Mouse (Mus musculus) CH12.LX (cell line): ENCODE results near the gene Hist1h3a. TPM values are rescaled to one million over a fixed set of nuclear protein-coding genes. Genes with fewer than 3 reads are reported as not detected.

Experiments used
- DNase-seq: peaks from one replicate; pipeline ENCODE4 v3.0.0-alpha.2; 2013; ENCODE audit errors: extremely low read depth
- H3K27ac ChIP-seq: 2 replicates; pipeline ENCODE4 v1.5.1; 2012; ENCODE audit warnings: low read depth, mild to moderate bottlenecking, control low read depth, moderate library complexity; ENCODE audit not compliant: insufficient read depth
- H3K27me3 ChIP-seq: replicated peaks from 2 replicates; pipeline ENCODE3; 2012; ENCODE audit warnings: inconsistent platforms
- H3K36me3 ChIP-seq, 2 experiments: replicated peaks in 1 of 2; 2 replicates each; pipeline versions ENCODE3 to v1.6.1; 2012; ENCODE audit warnings: inconsistent platforms in 1 of 2, low read length in 1 of 2, mild to moderate bottlenecking in 1 of 2, mixed read lengths in 1 of 2, moderate library complexity in 1 of 2; ENCODE audit not compliant: control insufficient read depth in 1 of 2, insufficient read depth in 1 of 2
- H3K4me1 ChIP-seq, 2 experiments: 2 replicates each; pipeline ENCODE4 v1.6.1; 2012; ENCODE audit warnings: inconsistent platforms in 1 of 2, moderate library complexity in 1 of 2; ENCODE audit not compliant: insufficient read depth in 2 of 2, control insufficient read depth in 1 of 2
- H3K4me2 ChIP-seq: 2 replicates; pipeline ENCODE4 v1.6.1; 2012; ENCODE audit warnings: low read depth, mild to moderate bottlenecking, control low read depth; ENCODE audit not compliant: poor library complexity, insufficient read depth, severe bottlenecking
- H3K4me3 ChIP-seq, 3 experiments: fragments of 150-350 bp in 1 of 3; sonication (generic) in 1 of 3; replicated peaks in 1 of 3; 2 replicates each; pipeline versions ENCODE3 to v1.5.1; 2011 to 2012; ENCODE audit warnings: low read depth in 2 of 3, low read length in 2 of 3, mild to moderate bottlenecking in 2 of 3, moderate library complexity in 2 of 3, control low read depth in 1 of 3, improper control_type of control experiment in 1 of 3, inconsistent platforms in 1 of 3, mixed read lengths in 1 of 3; ENCODE audit not compliant: poor library complexity in 1 of 3
- H3K79me2 ChIP-seq: replicated peaks from 2 replicates; pipeline ENCODE4 v1.6.1; 2012; ENCODE audit warnings: mild to moderate bottlenecking, moderate library complexity; ENCODE audit not compliant: control insufficient read depth, poor library complexity, insufficient read depth, severe bottlenecking; ENCODE audit errors: extremely low read depth
- H3K9ac ChIP-seq: 2 replicates; pipeline ENCODE4 v1.6.1; 2012; ENCODE audit warnings: low read depth, mild to moderate bottlenecking, control low read depth, moderate library complexity; ENCODE audit not compliant: insufficient read depth
- H3K9me3 ChIP-seq: replicated peaks from 2 replicates; pipeline ENCODE3; 2012; ENCODE audit warnings: low read length, inconsistent platforms, mixed read lengths
- BHLHE40 ChIP-seq: IDR thresholded peaks from 2 replicates; pipeline ENCODE4 v1.6.1; 2011; ENCODE audit warnings: mild to moderate bottlenecking, low read depth, low read length, improper control_type of control experiment
- CHD2 ChIP-seq: IDR thresholded peaks from 2 replicates; pipeline ENCODE4 v1.6.1; 2011; ENCODE audit warnings: low read length, improper control_type of control experiment
- CTCF ChIP-seq, 2 experiments: IDR thresholded peaks in 1 of 2; conservative IDR thresholded peaks in 1 of 2; 2 replicates each; pipeline ENCODE4 v1.5.1; 2011 to 2012; ENCODE audit warnings: low read depth in 2 of 2, low read length in 2 of 2, improper control_type of control experiment in 1 of 2, inconsistent platforms in 1 of 2, mild to moderate bottlenecking in 1 of 2, moderate library complexity in 1 of 2
- E2F4 ChIP-seq: IDR thresholded peaks from 2 replicates; pipeline ENCODE4 v1.6.1; 2011; ENCODE audit warnings: low read depth, low read length, improper control_type of control experiment; ENCODE audit not compliant: insufficient replicate concordance
- ELF1 ChIP-seq: IDR thresholded peaks from 2 replicates; pipeline ENCODE4 v1.6.1; 2014; ENCODE audit warnings: low read depth, mild to moderate bottlenecking, inconsistent platforms, low read length, improper control_type of control experiment
- EP300 ChIP-seq: IDR thresholded peaks from 2 replicates; pipeline ENCODE4 v1.6.1; 2011; ENCODE audit warnings: low read length, improper control_type of control experiment
- GABPA ChIP-seq: IDR thresholded peaks from 2 replicates; pipeline ENCODE4 v1.6.1; 2012; ENCODE audit warnings: low read depth, low read length, improper control_type of control experiment, inconsistent platforms; ENCODE audit not compliant: insufficient replicate concordance
- HCFC1 ChIP-seq: IDR thresholded peaks from 2 replicates; pipeline ENCODE4 v1.6.1; 2012; ENCODE audit warnings: low read depth, mild to moderate bottlenecking, inconsistent platforms, low read length, improper control_type of control experiment
- IRF4 ChIP-seq: IDR thresholded peaks from 2 replicates; pipeline ENCODE4 v1.6.1; 2014; ENCODE audit warnings: low read depth, mild to moderate bottlenecking, inconsistent platforms, low read length, improper control_type of control experiment
- MAFK ChIP-seq: IDR thresholded peaks from 2 replicates; pipeline ENCODE4 v1.6.1; 2011; ENCODE audit warnings: low read length, improper control_type of control experiment; ENCODE audit not compliant: insufficient replicate concordance
- MAX ChIP-seq: IDR thresholded peaks from 2 replicates; pipeline ENCODE4 v1.6.1; 2011; ENCODE audit warnings: low read length, improper control_type of control experiment
- MAZ ChIP-seq: IDR thresholded peaks from 2 replicates; pipeline ENCODE4 v1.6.1; 2012; ENCODE audit warnings: low read depth, mild to moderate bottlenecking, inconsistent platforms, low read length, improper control_type of control experiment, moderate library complexity
- MEF2A ChIP-seq: IDR thresholded peaks from 2 replicates; pipeline ENCODE4 v1.6.1; 2014; ENCODE audit warnings: low read depth, mild to moderate bottlenecking, inconsistent platforms, low read length, improper control_type of control experiment, borderline replicate concordance
- MXI1 ChIP-seq: IDR thresholded peaks from 2 replicates; pipeline ENCODE4 v1.6.1; 2011; ENCODE audit warnings: mild to moderate bottlenecking, low read depth, low read length, improper control_type of control experiment
- MYC ChIP-seq: IDR thresholded peaks from 2 replicates; pipeline ENCODE4 v1.6.1; 2011; ENCODE audit warnings: low read depth, mild to moderate bottlenecking, improper control_type of control experiment, low read length
- NELFE ChIP-seq: IDR thresholded peaks from 2 replicates; pipeline ENCODE4 v1.6.1; 2011; ENCODE audit warnings: low read depth, low read length, improper control_type of control experiment
- POLR2A ChIP-seq: IDR thresholded peaks from 2 replicates; pipeline ENCODE4 v1.6.1; 2011; ENCODE audit warnings: low read depth, mild to moderate bottlenecking, improper control_type of control experiment, low read length
- RAD21 ChIP-seq: IDR thresholded peaks from 2 replicates; pipeline ENCODE4 v1.6.1; 2011; ENCODE audit warnings: low read depth, mild to moderate bottlenecking, low read length, improper control_type of control experiment, moderate library complexity
- SIN3A ChIP-seq: IDR thresholded peaks from 2 replicates; pipeline ENCODE4 v1.6.1; 2012; ENCODE audit warnings: low read length, improper control_type of control experiment, inconsistent platforms
- TBP ChIP-seq: conservative IDR thresholded peaks from 2 replicates; pipeline ENCODE4 v1.6.1; 2011; ENCODE audit warnings: low read depth, low read length, improper control_type of control experiment
- TCF12 ChIP-seq: IDR thresholded peaks from 2 replicates; pipeline ENCODE4 v1.6.1; 2014; ENCODE audit warnings: low read depth, mild to moderate bottlenecking, inconsistent platforms, low read length, improper control_type of control experiment
- UBTF ChIP-seq: IDR thresholded peaks from 2 replicates; pipeline ENCODE4 v1.6.1; 2012; ENCODE audit warnings: low read depth, mild to moderate bottlenecking, inconsistent platforms, low read length, improper control_type of control experiment, moderate library complexity
- USF2 ChIP-seq: conservative IDR thresholded peaks from 2 replicates; pipeline ENCODE4 v1.6.1; 2011; ENCODE audit warnings: low read depth, low read length, improper control_type of control experiment
- ZC3H11A ChIP-seq: IDR thresholded peaks from 2 replicates; pipeline ENCODE4 v1.6.1; 2012; ENCODE audit warnings: low read depth, mild to moderate bottlenecking, inconsistent platforms, low read length, improper control_type of control experiment
- ZMIZ1 ChIP-seq: IDR thresholded peaks from 2 replicates; pipeline ENCODE4 v1.6.1; 2012; ENCODE audit warnings: low read depth, mild to moderate bottlenecking, inconsistent platforms, low read length, improper control_type of control experiment
- ZNF384 ChIP-seq: IDR thresholded peaks from 2 replicates; pipeline ENCODE4 v1.6.1; 2012; ENCODE audit warnings: low read depth, low read length, improper control_type of control experiment, inconsistent platforms
- dilution Hi-C: fragments of 300-500 bp; cut with MboI; formaldehyde crosslinking; loops from 2 replicates; pipeline ENCODE4 v1.14.3; 2020; ENCODE audit warnings: low sequenced_read_pairs; ENCODE audit not compliant: extremely low pct_unique_long_range_greater_than_20kb, extremely low pct_ligation_motif_present
- in situ Hi-C: fragments of 300-500 bp; cut with MboI; formaldehyde crosslinking; loops from 3 replicates; pipeline ENCODE4 v1.14.3; 2019; ENCODE audit warnings: low sequenced_read_pairs, low pct_ligation_motif_present, low pct_unique_long_range_greater_than_20kb, mixed read lengths
- polyA plus RNA-seq: library from polyadenylated mRNA; unstranded; fragments of >175 nt; gene quantifications from 2 replicates; pipeline ENCODE4 v1.2.1, GENCODE M21; 2012; ENCODE audit warnings: low read depth; ENCODE audit not compliant: insufficient read length
- total RNA-seq, 2 experiments: library from RNA; depleted of rRNA; stranded (reverse); fragments of 300-350 nt in 1 of 2; fragments of >200 nt in 1 of 2; gene quantifications; 2 replicates each; pipeline ENCODE4 v1.2.3; 2012 to 2014

The Hist1h3a gene
- total and polyA plus RNA-seq, 3 experiments, result 3.2 to 1,392 (median 78.5) TPM

DNA sequence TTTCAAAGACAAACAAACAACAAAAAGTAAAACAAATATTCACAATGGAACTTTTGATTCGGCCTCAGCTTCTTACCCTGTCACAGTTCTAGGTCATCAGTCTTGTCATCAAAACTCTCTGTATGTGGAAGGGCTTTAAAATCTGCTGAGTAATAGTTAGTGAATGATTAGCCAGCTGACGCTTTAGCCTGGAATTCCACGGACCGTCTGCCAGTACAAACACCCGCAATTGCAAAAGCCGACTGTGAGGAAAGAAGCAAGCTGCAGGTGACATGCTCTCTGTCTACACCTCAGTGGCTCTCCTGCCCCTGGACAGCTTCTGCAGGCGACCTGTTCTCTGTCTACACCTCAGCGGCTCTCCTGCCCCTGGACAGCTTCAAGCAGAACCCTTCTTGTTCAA lies 31.7 kb downstream of the Hist1h3a start:
- in situ Hi-C loops (no loop called here), dilution Hi-C loops (no loop called here)
- Histone ChIP-seq H3K27me3 (no peaks in the 10 kb centered on the region), H3K9me3 (no peaks in the 10 kb centered on the region), H3K4me2 (no peak overlapping the region), H3K4me3 (no peak overlapping the region), H3K9ac (no peak overlapping the region), H3K36me3 (no peaks in the 10 kb centered on the region), H3K4me1 (no peaks in the 10 kb centered on the region)
- DNase-seq, result no peak
- TF ChIP-seq CHD2 (no peak), RAD21 (no peak), ELF1 (no peak), MAFK (no peak), MEF2A (no peak), CTCF (conservative IDR thresholded peaks at IDR 0.05 in 1 of 2, IDR thresholded peaks at IDR 0.05 in 1 of 2; ENCODE audit: low read depth in 2 of 2, low read length in 2 of 2) (no peak), IRF4 (no peak), ZC3H11A (no peak), GABPA (no peak), SIN3A (no peak), TCF12 (no peak), E2F4 (no peak), MXI1 (no peak), ZNF384 (no peak), NELFE (no peak), MYC (no peak), USF2 (no peak), TBP (no peak)
- TF ChIP-seq, all 38 proteins: peak for 0
- no peak overlapping the region for H3K27ac ChIP-seq
- H3K79me2 ChIP-seq, result no peaks in the 10 kb centered on the region

GRCm38 (mm10) chr13:23729706-23730105 lies 32.5 kb downstream of the Hist1h3a start:
- TF ChIP-seq MEF2A, result no peak
- no peak for TF ChIP-seq POLR2A
- TF ChIP-seq CTCF (conservative IDR thresholded peaks at IDR 0.05 in 1 of 2, IDR thresholded peaks at IDR 0.05 in 1 of 2; ENCODE audit: low read depth in 2 of 2, low read length in 2 of 2), result no peak
- TF ChIP-seq ZMIZ1, result no peak
- TF ChIP-seq EP300, result no peak
- no peak for TF ChIP-seq UBTF
- no peak for TF ChIP-seq MAZ
- no peak for TF ChIP-seq HCFC1
- TF ChIP-seq BHLHE40, result no peak
- TF ChIP-seq MAX, result no peak
- TF ChIP-seq, all 38 proteins: peak for 0
- dilution Hi-C loops (no loop called here), in situ Hi-C loops (loop anchor here (10.0 kb wide), 1 partner anchor 95 kb away; no protein-coding TSS in a partner anchor)
- DNase-seq, result no peak
- Histone ChIP-seq H3K4me1 (no peaks in the 10 kb centered on the region), H3K27ac (no peak overlapping the region), H3K36me3 (no peaks in the 10 kb centered on the region), H3K27me3 (no peaks in the 10 kb centered on the region), H3K79me2 (no peaks in the 10 kb centered on the region), H3K4me2 (no peak overlapping the region), H3K9me3 (no peaks in the 10 kb centered on the region), H3K4me3 (no peak overlapping the region), H3K9ac (no peak overlapping the region)
